Mouse (Mus musculus) E14TG2a.4 (cell line): Measurements from ENCODE around the gene Ccdc124.
A peak's percentile ranks its signal among the peaks of the same experiment; 100 is the strongest.
"Not testable (repeated sequence)": the region's sequence is repeated elsewhere in the genome, so short reads cannot be mapped to it uniquely, and the experiment has no call there.

Source experiments
- H3K27me3 ChIP-seq: 2 replicates; pipeline ENCODE4 v1.6.1; 2014; ENCODE audit warnings: low read length, control low read depth; ENCODE audit not compliant: insufficient read depth
- H3K36me3 ChIP-seq: 2 replicates; pipeline ENCODE4 v1.6.1; 2014; ENCODE audit warnings: low read length, control low read depth; ENCODE audit not compliant: insufficient read depth
- H3K4me1 ChIP-seq: replicated peaks from 2 replicates; pipeline ENCODE4 v1.6.1; 2014; ENCODE audit warnings: low read depth, low read length, control low read depth
- H3K4me3 ChIP-seq: replicated peaks from 2 replicates; pipeline ENCODE4 v1.5.1; 2014; ENCODE audit warnings: mild to moderate bottlenecking, low read length
- H3K9me3 ChIP-seq: 2 replicates; pipeline ENCODE4 v1.6.1; 2014; ENCODE audit warnings: low read length, control low read depth
- CTCF ChIP-seq: conservative IDR thresholded peaks from 2 replicates; pipeline ENCODE4 v1.5.1; 2014; ENCODE audit warnings: low read length
- NANOG ChIP-seq: IDR thresholded peaks from 2 replicates; pipeline ENCODE4 v1.6.1; 2014; ENCODE audit warnings: borderline replicate concordance, low read length, mixed read lengths
- POU5F1 ChIP-seq: IDR thresholded peaks from 2 replicates; pipeline ENCODE4 v1.6.1; 2014; ENCODE audit warnings: low read length, borderline replicate concordance

Gene Ccdc124

DNA sequence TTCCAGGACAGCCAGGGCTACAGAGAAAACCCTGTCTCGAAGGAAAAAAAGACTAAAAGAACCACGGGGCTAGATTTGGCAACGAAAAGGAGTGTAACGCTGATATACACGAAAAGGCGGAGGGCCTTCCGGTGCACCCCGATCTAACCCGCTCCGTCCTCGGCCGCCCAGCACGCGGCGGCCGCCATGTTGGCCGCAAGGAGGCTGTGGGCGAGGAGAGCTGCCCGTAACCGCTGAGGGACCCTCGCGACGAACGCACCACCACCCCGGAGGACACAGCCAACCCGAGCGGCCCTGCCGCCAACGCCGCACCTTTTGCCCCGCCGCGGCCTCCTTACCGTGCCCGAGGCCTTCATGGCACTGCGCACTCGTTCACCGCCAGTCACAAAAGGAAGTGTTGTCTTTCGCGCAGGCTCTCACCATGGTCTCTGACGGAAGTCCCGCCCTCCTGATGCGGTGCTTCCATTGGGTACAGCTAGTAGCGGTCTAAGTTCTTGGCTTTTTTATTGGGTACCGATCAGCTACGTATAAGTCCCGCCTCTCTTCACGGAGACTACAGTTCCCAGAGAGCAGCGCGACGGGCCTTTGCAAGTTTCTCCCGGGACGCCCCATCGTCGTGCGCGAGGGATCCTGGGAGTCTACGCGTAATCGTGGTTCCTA lies 23.4 kb upstream of the Ccdc124 start, which contains the start of gene Rpl18a:
Rpl18a (minus strand) TSS at position 392 of the 660 bp plus-strand sequence.
- Histone ChIP-seq H3K36me3 (peaks cover 32% of the 10 kb centered on the region), H3K4me3 (peak within 1 kb of the TSS; percentile 91), H3K9me3 (no peaks in the 10 kb centered on the region), H3K27me3 (peaks cover 13% of the 10 kb centered on the region), H3K4me1 (peaks cover 51% of the 10 kb centered on the region)
- TF ChIP-seq POU5F1 (no peak), CTCF (no peak), NANOG (no peak)

DNA sequence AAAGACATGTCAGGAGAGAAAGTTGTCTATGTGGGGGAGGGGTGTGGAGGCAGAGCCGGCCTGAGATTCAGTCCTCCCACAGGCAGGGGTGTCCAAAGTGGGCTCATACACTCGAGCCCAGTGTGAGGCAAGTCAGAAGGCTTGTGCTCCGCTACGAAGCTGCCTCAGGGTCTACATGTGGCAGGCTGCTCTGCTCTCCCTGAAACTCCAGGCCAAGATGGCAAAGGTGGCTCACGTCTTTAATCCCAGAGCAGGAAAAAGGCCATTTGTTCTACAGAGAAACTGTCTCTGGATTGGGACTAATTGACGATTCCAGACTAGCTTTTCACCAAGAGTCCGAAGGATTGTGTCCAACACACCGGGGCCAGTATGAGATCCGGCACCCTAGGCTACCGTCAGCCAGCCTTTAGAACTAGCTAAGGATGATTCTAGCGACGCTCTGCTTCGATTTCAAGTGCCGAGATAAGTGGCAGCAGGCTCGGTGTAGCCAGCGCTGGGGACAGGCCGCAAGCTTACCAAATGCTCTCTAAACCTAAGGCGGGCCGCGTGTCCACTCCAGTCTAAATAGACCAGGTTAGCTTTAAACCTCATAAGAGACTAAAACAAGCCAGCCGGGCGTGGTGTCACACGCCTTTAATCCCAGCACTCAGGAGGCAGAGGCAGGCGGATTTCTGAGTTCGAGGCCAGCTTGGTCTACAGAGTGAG lies 22.7 kb upstream of the Ccdc124 start:
- peaks cover 32% of the 10 kb centered on the region for H3K36me3 ChIP-seq
- no peak for TF ChIP-seq CTCF
- no peak for TF ChIP-seq POU5F1
- no peak for TF ChIP-seq NANOG
- peaks cover 51% of the 10 kb centered on the region for H3K4me1 ChIP-seq
- H3K4me3 ChIP-seq = peak overlapping the region; percentile 91
- H3K9me3 ChIP-seq = no peaks in the 10 kb centered on the region
- peaks cover 20% of the 10 kb centered on the region for H3K27me3 ChIP-seq

DNA sequence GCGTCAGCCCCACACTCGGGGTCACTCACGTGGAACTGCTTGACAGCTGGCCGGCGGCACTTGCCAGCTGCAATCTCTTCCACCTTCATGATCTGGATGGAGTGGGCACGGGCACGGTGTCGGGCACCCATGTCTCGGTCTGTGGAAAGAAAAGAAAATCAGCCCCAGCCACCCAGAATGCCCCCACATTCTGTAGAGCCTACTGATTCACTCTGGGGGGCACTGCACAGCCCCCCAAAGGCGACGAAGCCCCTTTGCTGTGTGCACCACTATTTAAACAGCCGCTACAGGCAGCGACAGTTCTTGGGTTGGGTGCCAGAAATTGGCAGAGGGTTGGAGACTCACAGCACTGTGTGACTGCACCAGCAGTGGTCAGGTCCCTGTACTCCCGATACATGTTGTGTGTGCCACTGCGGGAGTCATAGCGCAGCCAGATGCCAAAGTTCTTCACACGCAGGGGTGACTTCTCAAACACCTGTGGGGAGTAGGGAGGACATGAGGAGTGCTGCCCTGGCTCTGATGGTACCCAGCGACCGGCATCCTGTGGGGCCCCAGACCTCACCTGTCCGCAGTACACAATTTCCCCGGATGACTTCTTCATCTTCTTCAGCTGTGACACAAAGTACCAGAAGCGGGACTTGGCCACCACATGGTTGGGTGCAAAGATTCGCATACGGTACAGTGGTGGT lies 22.0 kb upstream of the Ccdc124 start:
- H3K27me3 ChIP-seq = peaks cover 27% of the 10 kb centered on the region
- peaks cover 32% of the 10 kb centered on the region for H3K36me3 ChIP-seq
- peaks cover 56% of the 10 kb centered on the region for H3K4me1 ChIP-seq
- peak overlapping the region; percentile 91 for H3K4me3 ChIP-seq
- not testable (repeated sequence) for H3K9me3 ChIP-seq

DNA sequence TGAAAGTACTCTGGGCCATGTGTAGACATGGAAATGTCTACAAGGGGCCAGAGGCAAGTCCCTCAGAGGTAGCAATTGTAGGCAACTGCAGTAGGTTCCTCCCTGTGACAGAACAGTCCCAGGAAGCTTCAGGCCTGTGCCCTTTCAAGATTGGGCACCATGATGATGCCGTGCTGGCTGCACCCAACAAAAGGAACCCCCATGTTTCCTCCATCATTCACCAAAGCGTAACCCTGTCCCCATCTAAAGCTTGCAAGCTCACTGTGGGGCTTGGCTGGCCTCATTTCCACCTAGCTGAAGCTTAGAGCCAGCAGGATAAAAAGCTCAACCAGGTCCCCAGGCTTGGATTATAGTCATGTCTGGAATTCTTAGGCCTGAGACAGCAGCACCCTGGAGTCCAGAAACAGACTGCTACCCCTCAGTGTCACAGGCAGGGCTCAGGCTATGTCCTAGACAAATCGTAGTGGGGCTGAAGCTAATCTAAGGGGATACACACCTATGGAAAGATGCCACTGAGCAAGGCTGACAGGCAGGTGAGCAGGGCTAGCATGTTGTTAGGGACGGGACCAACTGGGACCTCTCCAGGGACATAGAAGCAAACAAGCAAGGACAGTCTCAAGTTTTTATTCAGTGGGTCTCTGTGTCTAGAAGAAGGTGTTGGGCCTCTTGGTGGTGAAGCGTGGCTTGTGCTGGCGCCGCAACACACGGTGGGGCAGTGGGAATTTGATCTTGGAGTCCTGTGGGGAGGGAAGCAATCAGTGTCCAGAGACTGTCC lies 21.2 kb upstream of the Ccdc124 start:
- Histone ChIP-seq H3K4me3 (peak overlapping the region; percentile 91), H3K36me3 (peaks cover 32% of the 10 kb centered on the region), H3K9me3 (no peaks in the 10 kb centered on the region), H3K4me1 (peaks cover 59% of the 10 kb centered on the region), H3K27me3 (peaks cover 35% of the 10 kb centered on the region)
- TF ChIP-seq NANOG (no peak), POU5F1 (no peak), CTCF (no peak)

DNA sequence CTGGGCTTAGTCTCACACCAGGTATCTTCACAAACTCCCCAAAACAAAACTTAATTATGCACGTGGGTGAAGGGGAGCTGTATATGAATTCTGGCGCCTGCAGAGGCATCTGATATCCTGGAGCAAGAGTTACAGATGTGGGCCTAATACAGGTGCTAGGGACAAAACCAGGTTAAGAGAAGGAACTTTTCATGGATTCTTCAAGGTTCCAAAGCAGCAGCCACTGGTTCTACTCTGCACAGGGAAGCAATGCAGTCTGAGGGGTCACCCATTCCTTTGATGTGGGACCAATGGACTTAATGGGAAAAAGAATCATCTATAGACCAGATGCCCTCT lies 20.6 kb upstream of the Ccdc124 start:
- Histone ChIP-seq H3K36me3 (peaks cover 32% of the 10 kb centered on the region), H3K27me3 (peaks cover 36% of the 10 kb centered on the region), H3K4me1 (peaks cover 60% of the 10 kb centered on the region), H3K4me3 (peak overlapping the region; percentile 91), H3K9me3 (no peaks in the 10 kb centered on the region)
- no peak for TF ChIP-seq POU5F1
- no peak for TF ChIP-seq NANOG
- no peak for TF ChIP-seq CTCF

DNA sequence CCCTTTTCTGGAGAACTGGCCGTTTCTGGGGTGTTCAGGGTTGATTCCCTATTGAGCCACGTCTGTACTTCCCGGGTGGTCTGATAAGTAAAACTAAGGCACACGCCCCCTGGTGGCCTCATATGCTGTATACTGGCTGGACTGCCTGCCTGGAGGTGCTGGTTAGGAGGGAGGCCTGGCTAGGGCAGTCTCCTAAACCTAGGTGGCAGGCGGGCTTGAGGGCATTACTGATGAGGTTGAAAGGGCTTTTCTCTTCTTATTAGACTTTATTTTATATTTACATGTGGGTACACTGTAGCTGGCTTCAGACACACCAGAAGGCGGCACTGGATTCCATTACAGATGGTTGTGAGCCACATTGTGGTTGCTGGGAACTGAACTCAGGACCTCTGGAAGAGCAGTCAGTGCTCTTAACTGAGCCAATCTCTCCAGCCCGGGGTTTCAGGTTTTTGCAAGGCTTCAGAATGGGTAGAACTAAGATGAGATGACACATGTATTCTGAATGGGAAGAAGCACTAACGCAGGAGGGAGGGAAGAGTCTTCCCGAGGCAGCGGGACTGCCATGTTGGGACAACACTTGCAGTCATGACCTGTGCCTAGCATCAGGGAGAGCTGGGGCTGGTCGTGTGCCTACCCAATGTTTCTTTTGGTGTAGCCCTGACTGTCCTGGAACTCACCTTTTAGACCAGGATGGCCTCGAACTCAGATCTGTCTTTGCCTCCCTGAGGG lies 20.1 kb upstream of the Ccdc124 start:
- Histone ChIP-seq H3K4me1 (peaks cover 63% of the 10 kb centered on the region), H3K36me3 (peaks cover 32% of the 10 kb centered on the region), H3K9me3 (no peaks in the 10 kb centered on the region), H3K27me3 (peaks cover 39% of the 10 kb centered on the region), H3K4me3 (no peak overlapping the region)
- TF ChIP-seq POU5F1 = no peak
- TF ChIP-seq CTCF = peak; percentile 69

DNA sequence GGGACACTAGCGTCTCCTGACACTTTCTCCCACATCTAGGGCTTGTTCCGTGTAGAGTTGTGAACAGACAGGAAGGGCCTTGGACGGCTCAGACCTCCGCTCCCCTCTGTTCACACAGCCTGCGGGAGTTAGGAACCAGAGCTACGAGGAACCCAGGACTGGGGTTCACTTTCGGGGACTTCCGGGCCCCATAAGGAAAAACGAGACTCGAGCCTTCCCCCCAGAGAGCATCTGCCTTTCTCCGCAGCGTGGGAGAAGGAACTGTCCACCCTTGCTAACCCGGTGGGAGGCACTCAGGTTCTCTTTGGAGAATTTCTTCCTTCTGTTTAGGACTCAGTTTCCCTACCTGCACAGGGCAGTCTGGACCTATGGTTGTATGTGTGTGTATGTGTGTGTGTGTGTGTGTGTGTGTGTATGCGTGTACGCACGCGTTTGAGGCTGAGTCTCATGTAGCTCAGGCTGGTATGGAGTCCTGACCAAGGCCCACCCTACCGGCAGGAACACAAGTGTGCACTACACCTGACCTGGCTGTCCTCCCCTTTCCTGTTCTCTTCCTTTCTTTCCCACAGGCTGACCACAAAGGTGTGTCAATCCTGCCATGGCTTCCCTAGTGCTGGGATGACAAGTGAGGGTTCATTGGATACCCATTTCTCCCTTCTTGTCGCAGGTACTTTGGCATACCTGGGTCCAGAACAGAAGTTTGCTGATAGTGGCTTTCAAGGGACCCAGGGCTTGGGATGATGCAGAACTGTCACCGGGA lies 19.3 kb upstream of the Ccdc124 start:
- no peak for TF ChIP-seq CTCF
- no peak for TF ChIP-seq POU5F1
- no peak for TF ChIP-seq NANOG
- peaks cover 32% of the 10 kb centered on the region for H3K36me3 ChIP-seq
- H3K9me3 ChIP-seq = no peaks in the 10 kb centered on the region
- peaks cover 63% of the 10 kb centered on the region for H3K4me1 ChIP-seq
- peaks cover 46% of the 10 kb centered on the region for H3K27me3 ChIP-seq
- H3K4me3 ChIP-seq = peak overlapping the region; percentile 76
